Mouse (Mus musculus) macrophage (primary cell): ENCODE results near the gene Acad11. TPM values are rescaled to one million over a fixed set of nuclear protein-coding genes. Genes with fewer than 3 reads are reported as not detected.

Experiments used
- H3K27ac ChIP-seq: fragments of 350-480 bp; formaldehyde crosslinking; 2 replicates; pipeline ENCODE4 v1.9.0; 2021
- H3K36me3 ChIP-seq: fragments of 350-480 bp; formaldehyde crosslinking; 2 replicates; pipeline ENCODE4 v1.9.0; 2021; ENCODE audit errors: inconsistent target
- H3K4me3 ChIP-seq: fragments of 350-480 bp; formaldehyde crosslinking; 2 replicates; pipeline ENCODE4 v1.9.0; 2021; ENCODE audit errors: inconsistent target
- H3K79me2 ChIP-seq: fragments of 350-480 bp; formaldehyde crosslinking; 2 replicates; pipeline ENCODE4 v1.9.0; 2021; ENCODE audit errors: inconsistent target
- WGBS: methylation state at CpG from one replicate; pipeline ENCODE4 v1.1.7; 2026; ENCODE audit warnings: inconsistent platforms; ENCODE audit not compliant: missing documents; 5-methylcytosine and 5-hydroxymethylcytosine counted together
- polyA plus RNA-seq: library from polyadenylated mRNA; stranded (reverse); fragments of 250-400 nt; gene quantifications from 3 replicates; pipeline ENCODE4 v1.2.4, GENCODE M21; 2018; ENCODE audit warnings: inconsistent platforms
- total RNA-seq, 78 experiments: library from RNA; depleted of rRNA; stranded (reverse); fragments of 250-400 nt; gene quantifications; 1 replicate in 9 of 78; 2 replicates in 24 of 78; 3 replicates in 43 of 78; 4 replicates in 2 of 78; pipeline ENCODE4 v1.2.4; 2018; ENCODE audit warnings: inconsistent platforms in 56 of 78

Gene Acad11
- total RNA-seq (2018; cell fraction: chromatin; rRNA removed), result 10 to 100 TPM in 20 of 26 experiments, 1 to 10 TPM in 6; 5.7 to 35.8 (median 21.8) TPM
- total RNA-seq (2018; cell fraction: cytosol; rRNA removed), result 10 to 100 TPM in 12 of 26 experiments, 1 to 10 TPM in 14; 7.0 to 11.9 (median 9.9) TPM
- total RNA-seq (2018; cell fraction: nucleus; rRNA removed), result 10 to 100 TPM in 16 of 26 experiments, 1 to 10 TPM in 10; 4.2 to 21.2 (median 11.9) TPM
- 8.3 to 8.7 TPM (median 8.7 TPM) in 3 replicates for polyA plus RNA-seq

DNA sequence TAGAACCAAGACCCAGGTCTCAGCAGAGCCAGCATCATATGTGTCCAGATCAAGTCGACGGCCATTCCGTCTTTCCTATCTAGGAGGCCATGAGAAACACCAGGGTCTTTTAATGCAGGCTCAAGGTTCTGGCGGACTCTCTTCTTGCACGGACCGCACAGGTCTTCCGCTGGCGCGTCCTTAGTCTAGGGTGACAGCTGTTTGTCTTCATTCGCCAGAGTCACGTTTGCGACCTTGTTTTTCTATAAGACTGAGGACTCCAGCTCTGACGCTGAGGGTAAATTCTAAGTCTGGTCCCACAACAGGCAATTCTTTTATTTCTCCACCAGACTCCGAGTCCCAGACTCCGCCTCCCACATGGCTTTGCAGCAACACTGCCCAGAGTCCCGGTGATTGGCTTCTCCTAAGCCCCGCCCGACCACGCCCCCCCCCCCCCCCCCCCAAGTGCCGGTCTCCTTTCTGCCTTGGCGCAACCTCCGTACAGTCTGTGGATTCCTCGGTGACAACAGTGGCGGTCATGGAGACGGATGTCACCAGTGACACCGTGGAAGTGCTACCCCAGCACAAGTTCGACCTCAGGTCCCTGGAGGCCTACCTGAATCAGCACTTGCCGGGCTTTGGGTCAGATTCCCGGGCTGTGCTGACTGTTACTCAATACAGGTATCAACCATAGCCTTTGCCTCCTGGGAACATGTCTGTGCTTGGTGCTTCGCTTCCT lies at the start of gene Acad11:
TSS of gene Acad11 (plus strand) at position 134 of the 718 bp plus-strand sequence.
- peaks cover 34% of the 10 kb centered on the region for H3K79me2 ChIP-seq
- H3K4me3 ChIP-seq, result peak within 1 kb of the TSS; percentile 80
- no peaks in the 10 kb centered on the region; the same call in 1 of the 2 replicates for H3K36me3 ChIP-seq
- WGBS, result under 1% methylated on average over 27 of the region's 30 CpGs
- H3K27ac ChIP-seq, result peak within 1 kb of the TSS; percentile 88

DNA sequence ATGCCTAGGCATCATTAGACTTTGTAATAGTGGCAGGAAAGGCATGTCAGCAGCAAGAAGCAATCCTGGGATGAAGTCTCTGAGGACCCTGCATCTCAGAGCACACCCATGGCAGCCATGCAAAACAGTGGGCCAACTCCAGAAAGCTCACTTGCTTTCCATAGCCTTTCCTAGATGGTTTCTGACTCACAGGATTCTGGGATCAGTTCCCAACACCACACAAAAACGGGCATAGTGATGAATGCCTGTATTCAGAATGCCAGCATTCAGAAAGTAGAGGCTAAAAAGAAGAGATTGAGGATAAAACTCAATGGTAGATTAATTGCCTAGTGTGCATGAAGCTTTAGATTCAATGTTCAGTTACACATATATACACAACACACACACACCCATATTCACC lies 48.7 kb upstream of the Acad11 start:
- H3K79me2 ChIP-seq, result no peaks in the 10 kb centered on the region
- H3K4me3 ChIP-seq, result no peak overlapping the region
- no peaks in the 10 kb centered on the region for H3K36me3 ChIP-seq
- 100% methylated on average over 1 of the region's 1 CpGs for WGBS
- H3K27ac ChIP-seq, result no peak overlapping the region

DNA sequence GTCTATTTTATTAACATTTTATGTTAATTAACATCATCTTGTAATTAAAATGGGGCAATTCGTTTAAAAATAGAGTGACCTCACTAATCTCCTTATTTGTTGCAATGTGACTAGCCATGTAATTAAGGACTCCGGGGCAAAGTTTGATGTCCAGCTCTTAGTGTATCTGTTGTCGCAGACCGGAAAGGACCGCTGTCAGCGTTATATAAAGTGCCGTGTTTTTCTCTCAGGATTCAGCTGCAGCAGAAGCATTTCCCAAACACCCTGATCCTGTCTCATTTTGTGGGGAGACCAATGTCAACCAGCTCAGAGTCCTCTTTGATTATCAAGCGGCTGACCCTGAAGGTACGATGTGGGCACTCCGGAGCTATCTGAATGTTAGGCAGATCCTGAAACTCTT lies 42.2 kb upstream of the Acad11 start:
- H3K36me3 ChIP-seq, result no peaks in the 10 kb centered on the region
- H3K79me2 ChIP-seq, result no peaks in the 10 kb centered on the region
- WGBS, result 96% methylated on average over 10 of the region's 10 CpGs
- no peak overlapping the region for H3K4me3 ChIP-seq
- H3K27ac ChIP-seq, result no peak overlapping the region

DNA sequence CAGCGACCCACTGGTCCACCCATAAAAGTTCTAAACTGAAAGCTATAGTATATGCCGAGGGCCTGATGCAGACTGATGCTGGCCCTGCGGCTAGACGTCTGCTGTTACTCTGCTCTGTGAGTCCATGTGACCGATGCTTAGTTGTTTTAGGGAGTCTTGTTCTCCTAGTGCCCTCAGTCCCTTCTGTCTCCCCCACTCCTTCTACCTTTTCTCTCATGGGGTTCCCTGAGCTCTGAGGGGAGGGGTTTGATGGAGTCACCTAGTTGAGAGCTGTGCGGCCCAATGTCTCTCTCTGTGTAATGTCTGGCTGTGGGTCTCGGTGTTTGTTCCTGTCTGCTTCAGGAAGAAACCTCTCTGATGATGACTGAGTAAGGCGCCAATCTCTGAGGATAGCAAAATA lies 36.0 kb upstream of the Acad11 start:
- 98% methylated on average over 7 of the region's 8 CpGs for WGBS
- Histone ChIP-seq H3K36me3 (no peaks in the 10 kb centered on the region), H3K4me3 (no peak overlapping the region), H3K27ac (no peak overlapping the region), H3K79me2 (no peaks in the 10 kb centered on the region)

DNA sequence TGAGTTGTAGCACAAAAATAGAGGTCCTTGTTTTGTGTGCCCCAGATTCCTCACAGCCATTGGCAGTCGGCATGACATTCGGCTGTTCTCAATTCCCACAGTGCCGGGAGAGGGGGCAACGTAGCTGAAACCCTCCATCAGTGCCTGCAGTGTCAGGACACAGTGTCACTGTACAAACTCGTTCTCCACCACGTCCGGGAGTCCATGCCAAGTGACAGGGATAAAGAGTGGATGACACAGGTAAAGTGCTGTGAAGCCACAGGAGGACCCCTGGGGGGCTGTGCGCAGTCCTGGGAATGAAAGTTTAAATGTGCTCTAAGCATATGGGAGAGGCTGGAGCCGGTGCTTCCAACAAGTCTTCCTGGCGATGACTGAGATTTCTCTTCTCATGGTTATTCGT lies 33.3 kb upstream of the Acad11 start:
- Histone ChIP-seq H3K4me3 (no peak overlapping the region), H3K36me3 (no peaks in the 10 kb centered on the region)
- WGBS, result 96% methylated on average over 11 of the region's 11 CpGs

DNA sequence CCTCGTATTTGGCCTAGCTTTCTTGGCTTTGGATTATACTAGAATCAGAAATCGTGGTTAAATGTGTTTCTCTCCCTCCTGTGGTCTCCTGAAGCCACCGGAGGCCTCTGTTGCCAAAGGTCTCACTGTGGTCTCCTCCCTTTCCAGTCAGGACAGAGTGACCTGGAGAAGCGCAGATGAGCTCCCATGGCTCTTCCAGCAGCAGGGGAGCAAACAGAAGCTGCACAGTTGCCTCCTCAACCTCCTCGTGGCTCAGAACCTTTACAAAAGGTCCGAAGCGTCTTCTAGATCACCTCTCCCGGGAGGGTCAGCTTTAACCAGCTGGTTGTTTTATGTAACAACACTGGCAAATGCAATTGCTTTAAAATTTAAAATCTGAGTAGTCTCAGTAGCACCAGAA lies 28.9 kb upstream of the Acad11 start:
- no peaks in the 10 kb centered on the region for H3K36me3 ChIP-seq
- WGBS, result 90% methylated on average over 8 of the region's 8 CpGs
- H3K4me3 ChIP-seq, result no peak overlapping the region
- H3K27ac ChIP-seq, result no peak overlapping the region
- H3K79me2 ChIP-seq, result no peaks in the 10 kb centered on the region

More for the DNA sequence above, 33.3 kb upstream of the Acad11 start:
- Histone ChIP-seq H3K27ac (no peak overlapping the region), H3K79me2 (no peaks in the 10 kb centered on the region)

DNA sequence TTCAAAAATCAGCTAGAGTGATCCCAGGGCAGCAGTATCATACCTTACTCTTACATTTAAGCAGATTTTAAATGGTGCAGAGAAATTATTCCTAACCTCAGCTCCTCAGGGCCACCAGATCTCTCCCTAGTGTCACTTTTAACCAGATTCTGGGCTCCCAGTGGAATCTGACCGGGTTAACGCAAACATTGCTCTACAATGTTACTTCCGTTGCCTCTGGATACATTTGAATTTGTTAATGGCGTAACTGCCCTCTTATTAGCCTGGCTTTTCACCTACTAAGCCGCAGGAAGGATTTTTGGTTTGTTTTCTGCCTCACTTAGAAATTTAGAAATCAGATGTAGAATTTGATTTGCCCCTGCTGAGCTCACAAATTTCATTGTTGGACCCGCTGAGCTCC lies 28.5 kb upstream of the Acad11 start:
- Histone ChIP-seq H3K4me3 (no peak overlapping the region), H3K27ac (no peak overlapping the region), H3K36me3 (no peaks in the 10 kb centered on the region), H3K79me2 (no peaks in the 10 kb centered on the region)
- 94% methylated on average over 6 of the region's 6 CpGs for WGBS

DNA sequence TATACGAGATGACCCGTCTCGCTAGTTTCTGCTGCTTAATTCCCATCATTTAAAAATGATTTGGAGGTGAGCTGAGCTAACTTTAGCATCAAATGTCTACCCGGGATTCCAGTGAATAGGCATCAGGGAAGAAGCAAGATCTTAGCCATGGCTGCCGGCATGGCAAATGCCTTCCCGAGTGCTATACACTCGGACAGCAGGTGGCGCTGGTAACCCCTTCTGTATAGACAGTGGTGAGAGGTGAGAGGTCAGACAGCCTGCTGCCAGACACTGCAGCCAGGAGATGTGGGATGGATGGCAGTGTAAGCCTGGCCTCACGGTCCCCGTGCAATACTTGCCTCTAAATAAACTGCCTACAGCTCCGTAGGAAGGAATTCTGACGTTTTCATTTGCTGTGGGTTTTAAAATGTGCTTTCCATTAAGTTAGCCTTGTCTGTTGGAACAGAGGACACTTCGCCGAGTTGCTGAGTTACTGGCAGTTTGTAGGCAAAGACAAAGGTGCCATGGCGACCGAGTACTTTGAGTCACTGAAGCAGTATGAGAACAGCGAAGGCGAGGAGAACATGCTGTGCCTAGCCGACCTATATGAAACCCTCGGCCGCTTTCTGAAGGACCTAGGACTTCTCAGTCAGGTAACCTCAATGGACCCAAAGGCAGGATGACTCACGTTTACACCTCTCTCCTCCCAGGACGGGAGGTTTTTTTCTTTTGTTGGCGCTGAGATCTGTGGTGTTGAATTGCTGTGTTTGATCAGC lies 27.7 kb upstream of the Acad11 start:
- Histone ChIP-seq H3K79me2 (no peaks in the 10 kb centered on the region), H3K27ac (no peak overlapping the region), H3K4me3 (no peak overlapping the region), H3K36me3 (no peaks in the 10 kb centered on the region)
- WGBS, result 60% methylated on average over 22 of the region's 24 CpGs

DNA sequence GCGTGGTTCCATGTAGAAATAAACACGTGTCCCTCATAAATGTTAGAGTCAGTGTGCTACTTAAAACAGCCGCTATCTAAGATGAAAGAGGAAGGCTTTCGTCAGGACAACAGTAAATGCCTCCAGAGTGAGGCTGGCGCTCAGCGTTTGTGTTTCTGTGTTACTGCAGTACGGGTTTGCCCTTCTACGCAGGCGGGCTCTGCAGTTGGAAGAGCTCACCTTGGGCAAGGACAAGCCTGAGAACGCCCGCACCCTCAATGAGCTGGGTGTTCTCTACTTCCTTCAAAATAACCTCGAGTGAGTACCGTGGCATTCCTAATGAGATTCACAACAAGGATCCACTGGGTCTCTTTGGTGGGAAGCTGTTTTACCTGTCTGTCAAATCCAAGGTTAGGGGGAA lies 24.9 kb upstream of the Acad11 start:
- no peak overlapping the region for H3K4me3 ChIP-seq
- no peaks in the 10 kb centered on the region for H3K79me2 ChIP-seq
- H3K36me3 ChIP-seq, result no peaks in the 10 kb centered on the region
- WGBS, result 96% methylated on average over 11 of the region's 13 CpGs
- no peak overlapping the region for H3K27ac ChIP-seq

DNA sequence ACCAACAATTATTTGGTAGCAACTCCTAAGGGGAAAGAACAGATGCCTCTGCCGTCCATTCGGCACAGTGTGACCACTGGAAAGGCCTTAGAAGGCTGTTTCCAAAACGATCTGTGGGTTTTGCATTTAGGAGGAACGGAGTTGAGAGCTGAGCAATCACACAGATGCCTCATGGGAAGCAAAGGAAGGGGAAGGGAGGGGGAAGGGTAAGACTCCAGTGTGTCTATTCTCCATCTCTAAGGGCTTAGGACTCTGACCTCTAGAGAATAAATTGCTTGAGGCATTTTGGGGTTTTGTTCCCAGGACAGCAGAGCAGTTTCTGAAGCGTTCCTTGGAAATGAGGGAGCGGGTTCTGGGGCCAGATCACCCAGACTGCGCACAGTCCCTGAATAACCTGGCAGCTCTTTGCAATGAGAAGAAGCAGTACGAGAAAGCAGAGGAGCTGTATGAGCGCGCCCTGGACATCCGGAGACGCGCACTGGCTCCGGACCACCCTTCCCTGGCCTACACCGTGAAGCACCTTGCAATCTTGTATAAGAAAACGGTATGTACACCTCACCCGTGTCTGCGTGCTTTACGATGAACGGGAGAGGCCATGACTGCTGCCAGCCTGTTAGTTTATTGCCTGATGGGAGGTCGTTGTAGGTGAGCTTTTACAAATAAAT lies 24.0 kb upstream of the Acad11 start:
- H3K4me3 ChIP-seq, result no peak overlapping the region
- 78% methylated on average over 21 of the region's 21 CpGs for WGBS
- H3K27ac ChIP-seq, result no peak overlapping the region

DNA sequence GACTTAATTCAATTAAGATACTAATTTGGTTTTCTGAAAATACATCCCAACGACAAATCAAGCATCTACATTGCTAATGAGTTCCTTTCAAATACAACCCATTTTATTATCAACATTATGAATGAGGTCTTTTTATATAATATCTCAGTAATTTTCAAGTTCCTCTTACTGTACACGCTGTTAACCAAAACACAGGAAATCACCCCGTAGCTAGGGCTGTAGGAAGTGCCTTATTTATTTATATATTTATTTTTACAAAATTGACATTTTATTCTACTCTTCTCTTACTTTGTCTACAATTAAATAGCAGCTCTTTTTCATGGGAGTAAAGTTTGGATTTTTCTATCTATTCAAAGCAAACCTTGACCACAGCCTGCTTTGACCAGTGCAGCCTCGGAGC lies 23.4 kb upstream of the Acad11 start:
- H3K27ac ChIP-seq, result no peak overlapping the region
- no peaks in the 10 kb centered on the region for H3K36me3 ChIP-seq
- H3K79me2 ChIP-seq, result no peaks in the 10 kb centered on the region
- WGBS, result 19% methylated on average over 4 of the region's 4 CpGs
- no peak overlapping the region for H3K4me3 ChIP-seq

More for the DNA sequence above, 24.0 kb upstream of the Acad11 start:
- Histone ChIP-seq H3K79me2 (no peaks in the 10 kb centered on the region), H3K36me3 (no peaks in the 10 kb centered on the region)

DNA sequence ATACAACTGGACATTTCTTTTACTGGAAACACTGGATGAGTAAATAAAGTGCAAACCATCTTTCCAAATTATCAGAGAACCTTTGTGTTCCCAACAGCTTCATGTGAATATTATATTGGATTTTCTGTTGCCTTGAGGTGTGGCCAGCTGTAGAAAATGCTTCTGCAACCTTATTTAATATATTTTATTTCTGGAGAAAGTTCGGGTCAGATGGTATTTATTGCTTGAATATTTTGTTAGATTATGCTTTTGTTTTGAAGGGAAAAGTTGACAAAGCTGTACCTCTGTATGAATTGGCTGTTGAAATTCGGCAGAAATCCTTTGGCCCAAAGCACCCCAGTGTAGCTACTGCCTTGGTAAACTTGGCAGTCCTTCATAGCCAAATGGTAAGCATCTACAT lies 22.8 kb upstream of the Acad11 start, which contains the start of gene Gm28305:
TSS of gene Gm28305 (plus strand) at position 301 of the 400 bp plus-strand sequence.
- WGBS, result 86% methylated on average over 2 of the region's 2 CpGs
- H3K36me3 ChIP-seq, result no peaks in the 10 kb centered on the region
- no peaks in the 10 kb centered on the region for H3K79me2 ChIP-seq
- no peak within 1 kb of the TSS for H3K27ac ChIP-seq
- H3K4me3 ChIP-seq, result no peak within 1 kb of the TSS

DNA sequence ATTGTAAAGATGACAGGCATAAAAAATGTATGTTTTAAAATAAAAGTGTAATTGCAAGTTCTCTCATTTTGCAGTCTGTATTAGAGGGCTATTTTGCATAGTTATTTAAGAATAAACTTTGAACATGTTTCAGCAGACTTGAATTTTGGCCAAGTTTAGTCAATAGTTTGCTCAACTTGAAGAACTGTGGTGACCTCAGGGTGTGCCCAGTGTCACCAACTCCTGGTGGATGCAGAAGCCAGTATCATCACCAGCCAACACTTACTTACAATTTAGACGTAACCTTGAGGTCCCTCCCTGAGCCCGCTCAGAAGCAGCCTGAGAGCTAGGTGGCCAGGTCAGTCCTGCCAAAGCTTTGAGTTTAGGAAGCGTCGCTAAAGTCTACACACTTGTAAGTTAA lies 19.5 kb upstream of the Acad11 start:
- H3K36me3 ChIP-seq, result peaks cover 24% of the 10 kb centered on the region; the same call in 1 of the 2 replicates
- H3K79me2 ChIP-seq, result no peaks in the 10 kb centered on the region
- H3K27ac ChIP-seq, result no peak overlapping the region
- WGBS, result 98% methylated on average over 4 of the region's 4 CpGs
- no peak overlapping the region for H3K4me3 ChIP-seq

DNA sequence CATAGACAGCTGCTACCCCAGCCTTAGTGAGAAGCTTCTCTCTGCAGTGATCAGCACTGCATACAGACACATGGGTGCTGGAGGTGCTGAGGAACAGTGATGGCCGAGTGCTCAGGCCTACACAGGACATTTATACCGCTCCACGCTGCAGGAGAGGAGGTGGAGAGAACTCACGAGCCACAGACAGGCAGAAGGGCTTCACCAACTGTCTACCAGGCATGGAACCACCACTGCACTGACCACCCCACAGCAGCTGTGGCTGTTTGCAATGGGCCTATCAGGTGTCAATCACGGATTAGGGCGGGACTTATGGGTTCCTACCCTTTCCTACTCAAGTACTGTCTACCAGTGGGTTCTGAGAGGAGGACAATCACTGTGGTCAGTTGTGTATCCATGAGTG lies 12.1 kb upstream of the Acad11 start:
- H3K36me3 ChIP-seq, result peaks cover 91% of the 10 kb centered on the region
- no peak overlapping the region for H3K4me3 ChIP-seq
- WGBS, result 95% methylated on average over 6 of the region's 6 CpGs
- no peaks in the 10 kb centered on the region for H3K79me2 ChIP-seq
- no peak overlapping the region for H3K27ac ChIP-seq
